Mouse (Mus musculus) hindbrain, postnatal 0 days (tissue): ENCODE results near the gene Htr1f. TPM values are rescaled to one million over a fixed set of nuclear protein-coding genes. Genes with fewer than 3 reads are reported as not detected.

Experiments
- ATAC-seq: fragments of 200-750 bp; cut with Nextera tagmentation; 2 replicates; pipeline ENCODE4 v1.8.0; 2017; ENCODE audit warnings: mild to moderate bottlenecking, moderate TSS enrichment, moderate library complexity
- DNase-seq: peaks from one replicate; pipeline ENCODE4 v3.0.0-alpha.2; 2015; ENCODE audit warnings: low spot score
- H3K27ac ChIP-seq: fragments of 300-500 bp; sonication (generic); 2 replicates; pipeline ENCODE4 v1.5.1; 2014; ENCODE audit warnings: mild to moderate bottlenecking
- H3K27me3 ChIP-seq: fragments of 300-500 bp; sonication (generic); 2 replicates; pipeline ENCODE4 v1.6.1; 2014; ENCODE audit warnings: low read length, mixed read lengths; ENCODE audit not compliant: insufficient read depth
- H3K36me3 ChIP-seq: fragments of 300-500 bp; sonication (generic); 2 replicates; pipeline ENCODE4 v1.6.1; 2014; ENCODE audit warnings: low read length, mixed read lengths; ENCODE audit not compliant: insufficient read depth
- H3K4me1 ChIP-seq: fragments of 300-500 bp; sonication (generic); 2 replicates; pipeline ENCODE4 v1.6.1; 2014; ENCODE audit warnings: antibody characterized with exemption, low read length, mixed read lengths; ENCODE audit not compliant: insufficient read depth
- H3K4me2 ChIP-seq: fragments of 300-500 bp; sonication (generic); 2 replicates; pipeline ENCODE4 v1.6.1; 2014; ENCODE audit warnings: low read depth, mild to moderate bottlenecking, low read length, moderate library complexity, mixed read lengths
- H3K4me3 ChIP-seq: fragments of 300-500 bp; sonication (generic); 2 replicates; pipeline ENCODE4 v1.5.1; 2014; ENCODE audit warnings: low read length
- H3K9ac ChIP-seq: fragments of 300-500 bp; sonication (generic); replicated peaks from 2 replicates; pipeline ENCODE4 v1.6.1; 2014; ENCODE audit warnings: mild to moderate bottlenecking, low read length, moderate library complexity, mixed read lengths
- H3K9me3 ChIP-seq: fragments of 300-500 bp; sonication (generic); 2 replicates; pipeline ENCODE4 v1.6.1; 2016; ENCODE audit warnings: low read length, mixed read lengths
- CTCF ChIP-seq: IDR thresholded peaks from 2 replicates; pipeline ENCODE4 v1.5.1; 2016; ENCODE audit warnings: antibody characterized with exemption, control low read depth, low read depth
- WGBS: fragments of 180-500 bp; shearing (Covaris S2); extraction: QIAGEN DNeasy Blood & Tissue Kit; methylation state at CpG from one replicate; pipeline ENCODE4 v1.1.7; 2014; 5-methylcytosine and 5-hydroxymethylcytosine counted together
- polyA plus RNA-seq: library from polyadenylated mRNA; unstranded; fragments of >200 nt; fragmentation: Nextera tagmentation; extraction: Ambion mirVana; gene quantifications from 2 replicates; pipeline ENCODE4 v1.2.1, GENCODE M21; 2015
- total RNA-seq: library from RNA; depleted of rRNA; stranded (reverse); fragments of >200 nt; gene quantifications from 2 replicates; pipeline ENCODE4 v1.2.3, GENCODE M21; 2014

Gene Htr1f
- total and polyA plus RNA-seq, 2 experiments from 2014 or later, result 0.31 to 0.56 TPM

GRCm38 (mm10) chr16:64973533-64974305 is 131.9 kb downstream of the Htr1f start:
- Histone ChIP-seq H3K27me3 (no peaks in the 10 kb centered on the region), H3K4me3 (no peak overlapping the region), H3K9ac (no peak overlapping the region), H3K27ac (no peak overlapping the region), H3K9me3 (no peaks in the 10 kb centered on the region), H3K4me1 (no peaks in the 10 kb centered on the region), H3K36me3 (no peaks in the 10 kb centered on the region), H3K4me2 (no peak overlapping the region)
- DNase-seq (no peak), ATAC-seq (no peak)
- no peak for TF ChIP-seq CTCF
- 82% methylated on average over 4 of the region's 4 CpGs for WGBS

DNA sequence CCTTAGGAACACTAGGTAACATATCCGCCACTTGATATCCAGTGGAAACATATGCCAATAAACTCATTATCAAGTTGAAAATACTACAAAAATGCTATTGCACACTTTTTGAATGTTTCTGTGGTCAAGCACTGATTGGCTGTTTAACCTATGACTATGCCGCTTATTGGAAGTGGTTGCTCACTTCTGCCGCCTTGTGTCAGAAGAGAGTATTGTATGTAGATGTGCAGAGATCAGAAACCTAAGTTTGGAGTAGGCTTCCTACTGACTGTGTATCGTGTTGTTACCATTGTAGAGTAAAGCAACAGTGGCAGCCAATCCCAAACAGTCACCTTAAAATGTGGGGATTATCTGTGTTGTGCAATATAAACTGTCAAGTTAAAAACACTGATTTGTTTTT is 144.0 kb downstream of the Htr1f start:
- Histone ChIP-seq H3K27me3 (no peaks in the 10 kb centered on the region), H3K36me3 (no peaks in the 10 kb centered on the region), H3K27ac (no peak overlapping the region), H3K4me3 (no peak overlapping the region), H3K9me3 (no peaks in the 10 kb centered on the region), H3K4me1 (no peaks in the 10 kb centered on the region), H3K9ac (no peak overlapping the region), H3K4me2 (no peak overlapping the region)
- 93% methylated on average over 4 of the region's 4 CpGs for WGBS
- no peak for DNase-seq
- no peak for TF ChIP-seq CTCF
- no peak for ATAC-seq

- ATAC-seq (no peak), DNase-seq (no peak)
- Histone ChIP-seq H3K9ac (no peak overlapping the region), H3K27ac (no peak overlapping the region), H3K9me3 (no peaks in the 10 kb centered on the region), H3K4me3 (no peak overlapping the region), H3K27me3 (no peaks in the 10 kb centered on the region), H3K4me1 (no peaks in the 10 kb centered on the region), H3K36me3 (no peaks in the 10 kb centered on the region), H3K4me2 (no peak overlapping the region)
- TF ChIP-seq CTCF, result no peak
- 91% methylated on average over 5 of the region's 5 CpGs for WGBS
Measured at GRCm38 (mm10) chr16:64941646-64942195, 163.9 kb downstream of the Htr1f start.

- Histone ChIP-seq H3K27ac (no peak overlapping the region), H3K4me1 (no peaks in the 10 kb centered on the region), H3K9me3 (no peaks in the 10 kb centered on the region), H3K27me3 (no peaks in the 10 kb centered on the region), H3K9ac (no peak overlapping the region), H3K36me3 (no peaks in the 10 kb centered on the region), H3K4me3 (no peak overlapping the region), H3K4me2 (no peak overlapping the region)
- ATAC-seq, result no peak
- 93% methylated on average over 1 of the region's 1 CpGs for WGBS
- TF ChIP-seq CTCF, result no peak
- no peak for DNase-seq
Measured at GRCm38 (mm10) chr16:64934793-64935192, 170.9 kb downstream of the Htr1f start.

GRCm38 (mm10) chr16:64934011-64934410 is 171.6 kb downstream of the Htr1f start:
- 59% methylated on average over 1 of the region's 1 CpGs for WGBS
- H3K27me3 ChIP-seq, result no peaks in the 10 kb centered on the region
- no peaks in the 10 kb centered on the region for H3K9me3 ChIP-seq
- H3K27ac ChIP-seq, result no peak overlapping the region
- no peak overlapping the region for H3K4me2 ChIP-seq
- H3K9ac ChIP-seq, result no peak overlapping the region
- no peak for ATAC-seq
- H3K36me3 ChIP-seq, result no peaks in the 10 kb centered on the region
- H3K4me1 ChIP-seq, result no peaks in the 10 kb centered on the region
- H3K4me3 ChIP-seq, result no peak overlapping the region
- no peak for TF ChIP-seq CTCF
- DNase-seq, result no peak

DNA sequence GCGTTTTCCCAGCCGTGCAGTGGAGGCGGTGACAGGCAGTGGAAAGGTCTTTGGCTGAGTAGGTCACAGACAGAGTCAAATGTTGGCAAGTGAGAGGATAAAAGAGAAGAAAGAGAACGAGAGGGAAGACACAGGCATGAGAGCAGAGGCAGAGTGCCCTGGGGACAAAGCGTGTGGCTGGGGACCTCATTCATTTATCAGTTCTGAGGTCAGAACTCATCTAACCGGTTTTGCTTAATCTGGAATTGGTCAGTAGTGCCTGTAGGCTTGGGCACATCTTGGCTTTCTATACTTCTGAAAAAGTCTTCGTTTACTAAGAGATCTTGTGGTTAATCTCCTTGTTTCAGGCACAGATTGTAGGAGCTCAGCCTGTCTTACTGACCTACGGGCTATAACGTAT is 182.2 kb downstream of the Htr1f start:
- no peak overlapping the region for H3K4me2 ChIP-seq
- TF ChIP-seq CTCF, result no peak
- H3K27me3 ChIP-seq, result no peaks in the 10 kb centered on the region
- H3K9ac ChIP-seq, result no peak overlapping the region
- H3K27ac ChIP-seq, result no peak overlapping the region
- H3K9me3 ChIP-seq, result no peaks in the 10 kb centered on the region
- H3K36me3 ChIP-seq, result no peaks in the 10 kb centered on the region
- no peak for ATAC-seq
- no peaks in the 10 kb centered on the region for H3K4me1 ChIP-seq
- H3K4me3 ChIP-seq, result no peak overlapping the region
- DNase-seq, result no peak
- WGBS, result 60% methylated on average over 9 of the region's 9 CpGs

DNA sequence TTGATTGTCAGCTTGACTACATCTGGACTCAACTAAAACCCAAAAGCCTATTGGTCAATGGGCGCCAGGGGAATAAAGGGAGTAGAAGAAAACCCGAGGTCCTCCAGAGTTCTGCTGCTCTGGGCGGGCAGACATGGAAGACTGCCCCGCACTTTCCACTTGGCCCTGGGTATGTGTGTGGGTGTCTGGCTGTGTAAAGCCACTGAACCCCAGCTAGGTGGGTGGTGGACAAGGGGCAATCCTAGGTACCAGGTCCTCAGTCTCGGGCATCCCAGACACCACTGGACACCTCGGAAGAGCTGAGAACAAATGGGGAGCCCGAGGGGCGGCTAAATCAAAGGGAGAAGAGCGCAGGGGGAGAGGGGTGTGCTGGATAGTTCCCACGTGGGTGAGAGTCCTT is 196.9 kb downstream of the Htr1f start:
- Histone ChIP-seq H3K9ac (no peak overlapping the region), H3K4me2 (no peak overlapping the region), H3K4me1 (no peaks in the 10 kb centered on the region), H3K36me3 (no peaks in the 10 kb centered on the region), H3K27me3 (no peaks in the 10 kb centered on the region), H3K27ac (no peak overlapping the region), H3K9me3 (no peaks in the 10 kb centered on the region), H3K4me3 (no peak overlapping the region)
- no peak for ATAC-seq
- 83% methylated on average over 10 of the region's 10 CpGs for WGBS
- DNase-seq, result no peak
- TF ChIP-seq CTCF, result no peak
